Mouse (Mus musculus): ENCODE results near the gene Vasp.

- TF ChIP-seq EP300 (IDR thresholded peaks at IDR 0.05; ENCODE audit: low read depth) = no peak
- TF ChIP-seq CTCF (IDR thresholded peaks at IDR 0.05; ENCODE audit: low read depth) = no peak
Observed at GRCm38 (mm10) chr7:19252078-19252477, 19.5 kb downstream of the Vasp start.

Data from heart, postnatal 0 days (tissue).